30 mouse cellular contexts compared by ENCODE assay signal in genomic region chr5:96603974-96604769, GRCm38 (mm10).
DNase-seq lines count a peak whose midpoint lies in the region; ATAC-seq lines count a peak whose summit lies in the region.
"Had no signal": no experiment of that assay in that cellular context is flagged by ENCODE, and none has a peak within 500 bp of the region (broad histone marks: within the 10 kb centered on the region; RNA-seq: fewer than 3 reads in every experiment).

No protein-coding gene starts in this region.

- no peak overlapping the region for H3K9ac ChIP-seq in hindbrain, embryonic 13.5 days
- H3K9ac ChIP-seq in hindbrain, embryonic 11.5 days (ENCODE audit: low read depth, low read length), result no peak overlapping the region
- no peak overlapping the region for H3K9ac ChIP-seq in hindbrain, embryonic 15.5 days
- no peak overlapping the region for H3K9ac ChIP-seq in midbrain, embryonic 14.5 days (replicated peaks; ENCODE audit: low read length)
- H3K9ac ChIP-seq in kidney, embryonic 15.5 days, result no peak overlapping the region
- no peak overlapping the region for H3K9ac ChIP-seq in intestine, embryonic 15.5 days
- H3K9ac ChIP-seq: embryonic facial prominence, embryonic 15.5 days; forebrain, embryonic 13.5 days; limb, embryonic 13.5 days; lung, embryonic 15.5 days had no signal

- no peak overlapping the region for H3K4me2 ChIP-seq in hindbrain, embryonic 13.5 days
- H3K4me2 ChIP-seq in hindbrain, embryonic 11.5 days (replicated peaks; ENCODE audit: low read depth, low read length), result no peak overlapping the region
- H3K4me2 ChIP-seq in hindbrain, embryonic 15.5 days, result no peak overlapping the region
- H3K4me2 ChIP-seq in midbrain, embryonic 14.5 days (ENCODE audit: low read length), result no peak overlapping the region
- no peak overlapping the region for H3K4me2 ChIP-seq in kidney, embryonic 15.5 days
- no peak overlapping the region for H3K4me2 ChIP-seq in intestine, embryonic 15.5 days (replicated peaks)
- H3K4me2 ChIP-seq: embryonic facial prominence, embryonic 15.5 days; forebrain, embryonic 13.5 days; heart, embryonic 11.5 days; limb, embryonic 13.5 days; liver, embryonic 11.5 days; lung, embryonic 15.5 days had no signal

- peak overlapping the region; percentile 48; the same call in 1 of the 2 replicates for H3K27ac ChIP-seq in hindbrain, embryonic 13.5 days
- no peak overlapping the region for H3K27ac ChIP-seq in hindbrain, embryonic 11.5 days (ENCODE audit: low read depth, low read length)
- no peak overlapping the region for H3K27ac ChIP-seq in hindbrain, embryonic 15.5 days (replicated peaks)
- H3K27ac ChIP-seq in midbrain, embryonic 14.5 days (replicated peaks; ENCODE audit: low read depth, low read length), result no peak overlapping the region
- no peak overlapping the region for H3K27ac ChIP-seq in kidney, embryonic 15.5 days
- no peak overlapping the region for H3K27ac ChIP-seq in intestine, embryonic 15.5 days
- H3K27ac ChIP-seq: embryonic facial prominence, embryonic 10.5 days; embryonic facial prominence, embryonic 15.5 days; forebrain, embryonic 13.5 days; left cerebral cortex, adult 2 months; limb, embryonic 13.5 days; lung, embryonic 15.5 days; stomach, postnatal 0 days had no signal

- DNase-seq in hindbrain, embryonic 11.5 days (ENCODE audit: low spot score), result no peak
- DNase-seq in brain, adult 2 months (ENCODE audit: low read depth, low spot score), result peak; percentile 46
- DNase-seq in midbrain, embryonic 14.5 days, result peak; percentile 46
- DNase-seq in adrenal gland, adult 8-10 months, result no peak
- DNase-seq: adrenal gland, postnatal 14 days; cerebellum, adult 18-20 months; cerebellum, postnatal 14 days; gastrocnemius, postnatal 25 days; heart, adult 11 months; heart, postnatal 4 days; kidney, adult 2 months; kidney, postnatal 10 days; lung, postnatal 36 days; right cerebral cortex, postnatal 4 days; thymus, adult 18-20 months; thymus, postnatal 25 days had no signal

- 58% methylated on average over 7 of the region's 7 CpGs for WGBS in hindbrain, embryonic 13.5 days
- WGBS in hindbrain, embryonic 11.5 days, result 82% methylated on average over 7 of the region's 7 CpGs
- 57% methylated on average over 7 of the region's 7 CpGs for WGBS in hindbrain, embryonic 15.5 days
- 59% methylated on average over 7 of the region's 7 CpGs for WGBS in midbrain, embryonic 14.5 days
- 84% methylated on average over 7 of the region's 7 CpGs for WGBS in kidney, embryonic 15.5 days
- WGBS in intestine, embryonic 15.5 days, result 86% methylated on average over 7 of the region's 7 CpGs

- no peaks in the 10 kb centered on the region for H3K9me3 ChIP-seq in hindbrain, embryonic 13.5 days
- H3K9me3 ChIP-seq in hindbrain, embryonic 11.5 days (ENCODE audit: control insufficient read depth, low read length), result no peaks in the 10 kb centered on the region
- no peaks in the 10 kb centered on the region for H3K9me3 ChIP-seq in hindbrain, embryonic 15.5 days
- H3K9me3 ChIP-seq in midbrain, embryonic 14.5 days (ENCODE audit: control insufficient read depth, low read length), result no peaks in the 10 kb centered on the region
- H3K9me3 ChIP-seq in kidney, embryonic 15.5 days (replicated peaks), result no peaks in the 10 kb centered on the region
- H3K9me3 ChIP-seq in intestine, embryonic 15.5 days, result no peaks in the 10 kb centered on the region
- H3K9me3 ChIP-seq: embryonic facial prominence, embryonic 10.5 days; embryonic facial prominence, embryonic 15.5 days; forebrain, embryonic 13.5 days; limb, embryonic 13.5 days; lung, embryonic 15.5 days had no signal

- H3K4me3 ChIP-seq in hindbrain, embryonic 13.5 days, result no peak overlapping the region
- no peak overlapping the region for H3K4me3 ChIP-seq in hindbrain, embryonic 11.5 days (ENCODE audit: low read depth, low read length)
- H3K4me3 ChIP-seq in hindbrain, embryonic 15.5 days, result no peak overlapping the region
- H3K4me3 ChIP-seq in midbrain, embryonic 14.5 days (replicated peaks; ENCODE audit: low read depth, low read length), result no peak overlapping the region
- H3K4me3 ChIP-seq in kidney, embryonic 15.5 days (replicated peaks), result no peak overlapping the region
- H3K4me3 ChIP-seq in intestine, embryonic 15.5 days (replicated peaks), result no peak overlapping the region
- H3K4me3 ChIP-seq: embryonic facial prominence, embryonic 10.5 days; embryonic facial prominence, embryonic 15.5 days; forebrain, embryonic 13.5 days; left cerebral cortex, adult 2 months; limb, embryonic 13.5 days; lung, embryonic 15.5 days had no signal

- no peaks in the 10 kb centered on the region for H3K27me3 ChIP-seq in hindbrain, embryonic 13.5 days
- H3K27me3 ChIP-seq in hindbrain, embryonic 11.5 days (ENCODE audit: control insufficient read depth, insufficient read depth, low read length), result no peaks in the 10 kb centered on the region
- no peaks in the 10 kb centered on the region for H3K27me3 ChIP-seq in hindbrain, embryonic 15.5 days
- no peaks in the 10 kb centered on the region for H3K27me3 ChIP-seq in midbrain, embryonic 14.5 days (ENCODE audit: control insufficient read depth, insufficient read depth, low read length)
- no peaks in the 10 kb centered on the region for H3K27me3 ChIP-seq in kidney, embryonic 15.5 days
- H3K27me3 ChIP-seq in intestine, embryonic 15.5 days (replicated peaks), result no peaks in the 10 kb centered on the region
- H3K27me3 ChIP-seq: embryonic facial prominence, embryonic 15.5 days; forebrain, embryonic 13.5 days; limb, embryonic 13.5 days; lung, embryonic 15.5 days; Patski had no signal

- ATAC-seq in hindbrain, embryonic 13.5 days (ENCODE audit: low FRiP score), result peak; percentile 73
- no peak for ATAC-seq in hindbrain, embryonic 11.5 days (ENCODE audit: low FRiP score)
- ATAC-seq in hindbrain, embryonic 15.5 days (ENCODE audit: low FRiP score, low read depth), result peak; percentile 73
- no peak for ATAC-seq in midbrain, embryonic 14.5 days (ENCODE audit: low FRiP score, low TSS enrichment)
- ATAC-seq in kidney, embryonic 15.5 days (replicated peaks; ENCODE audit: low FRiP score), result no peak
- ATAC-seq in intestine, embryonic 15.5 days, result no peak
- ATAC-seq: forebrain, embryonic 13.5 days; Patski had no signal

- H3K4me1 ChIP-seq in hindbrain, embryonic 13.5 days (replicated peaks), result no peaks in the 10 kb centered on the region
- H3K4me1 ChIP-seq in hindbrain, embryonic 11.5 days (replicated peaks; ENCODE audit: control insufficient read depth, insufficient read depth, low read length), result no peaks in the 10 kb centered on the region
- H3K4me1 ChIP-seq in hindbrain, embryonic 15.5 days (replicated peaks), result no peaks in the 10 kb centered on the region
- no peaks in the 10 kb centered on the region for H3K4me1 ChIP-seq in midbrain, embryonic 14.5 days (ENCODE audit: control insufficient read depth, insufficient read depth, low read length)
- H3K4me1 ChIP-seq in kidney, embryonic 15.5 days, result no peaks in the 10 kb centered on the region
- no peaks in the 10 kb centered on the region for H3K4me1 ChIP-seq in intestine, embryonic 15.5 days (replicated peaks)
- H3K4me1 ChIP-seq: embryonic facial prominence, embryonic 10.5 days; forebrain, embryonic 13.5 days; lung, embryonic 15.5 days had no signal

- no peaks in the 10 kb centered on the region for H3K36me3 ChIP-seq in hindbrain, embryonic 13.5 days
- H3K36me3 ChIP-seq in hindbrain, embryonic 11.5 days (ENCODE audit: control insufficient read depth, insufficient read depth, low read length), result no peaks in the 10 kb centered on the region
- no peaks in the 10 kb centered on the region for H3K36me3 ChIP-seq in hindbrain, embryonic 15.5 days
- no peaks in the 10 kb centered on the region for H3K36me3 ChIP-seq in midbrain, embryonic 14.5 days (ENCODE audit: control insufficient read depth, insufficient read depth, low read length)
- H3K36me3 ChIP-seq in kidney, embryonic 15.5 days, result peaks cover 34% of the 10 kb centered on the region
- H3K36me3 ChIP-seq in intestine, embryonic 15.5 days, result no peaks in the 10 kb centered on the region
- H3K36me3 ChIP-seq: embryonic facial prominence, embryonic 10.5 days; lung, embryonic 15.5 days had no signal

Comparison
In these comparisons a context has a peak if more than half of its experiments do, and no peak if none do; other contexts are left out.
1. ATAC-seq: peak in hindbrain, embryonic 13.5 days (single experiment) and hindbrain, embryonic 15.5 days (single experiment); none in hindbrain, embryonic 11.5 days (single experiment), midbrain, embryonic 14.5 days (single experiment), kidney, embryonic 15.5 days (single experiment) and intestine, embryonic 15.5 days (single experiment).
2. DNase-seq: peak in brain, adult 2 months (single experiment) and midbrain, embryonic 14.5 days (single experiment); none in hindbrain, embryonic 11.5 days (single experiment) and adrenal gland, adult 8-10 months (single experiment).